8 mouse cellular contexts compared by ENCODE assay signal in the genomic region with DNA sequence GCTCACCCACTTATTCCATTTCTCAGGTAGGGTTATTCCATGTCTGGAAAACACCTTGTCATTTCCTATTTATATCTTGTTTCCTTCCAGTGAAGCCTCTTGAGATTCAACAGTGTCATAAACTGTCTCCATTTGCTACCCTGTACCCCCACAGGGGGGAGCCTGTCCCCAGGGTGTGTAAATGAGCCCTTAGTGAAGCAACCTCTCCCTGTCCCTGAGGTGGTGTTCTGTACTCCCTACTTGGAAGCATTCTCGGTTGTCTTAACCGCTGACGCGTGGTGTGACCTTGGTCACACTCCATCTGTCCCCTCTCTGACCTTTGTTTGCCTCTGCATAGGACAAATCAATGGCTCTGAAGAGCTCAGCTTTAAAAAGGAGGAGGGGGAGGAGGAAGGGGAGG. TPM values are rescaled to one million over a fixed set of nuclear protein-coding genes. Genes with fewer than 3 reads are reported as not detected.
DNase-seq lines count a peak whose midpoint lies in the region; ATAC-seq and TF ChIP-seq lines count a peak whose summit lies in the region.

No protein-coding gene starts in this region.

- H3K4me3 ChIP-seq in hindbrain, postnatal 0 days (ENCODE audit: low read length): no peak overlapping the region
- H3K4me3 ChIP-seq in hindbrain, embryonic 12.5 days: no peak overlapping the region
- H3K4me3 ChIP-seq in CH12.LX (replicated peaks in 1 of 3; ENCODE audit: low read depth in 2 of 3, low read length in 2 of 3, poor library complexity in 1 of 3): no peak overlapping the region

- dilution Hi-C loops in CH12.LX (cut with MboI; ENCODE audit: extremely low pct_ligation_motif_present, extremely low pct_unique_long_range_greater_than_20kb, low sequenced_read_pairs): no loop called here

- H3K4me1 ChIP-seq in hindbrain, postnatal 0 days (ENCODE audit: insufficient read depth, low read length): no peaks in the 10 kb centered on the region
- H3K4me1 ChIP-seq in hindbrain, embryonic 12.5 days: no peaks in the 10 kb centered on the region; the same call in 1 of the 2 replicates
- peaks cover 0 to 9% of the 10 kb centered on the region in 2 experiments; a peak in 2 of 4 replicates for H3K4me1 ChIP-seq in CH12.LX (ENCODE audit: control insufficient read depth in 1 of 2, insufficient read depth in 2 of 2)

- H3K27me3 ChIP-seq in hindbrain, postnatal 0 days (ENCODE audit: insufficient read depth, low read length): no peaks in the 10 kb centered on the region
- H3K27me3 ChIP-seq in hindbrain, embryonic 12.5 days: peaks cover 7% of the 10 kb centered on the region; the same call in 1 of the 2 replicates
- H3K27me3 ChIP-seq in CH12.LX (replicated peaks): no peaks in the 10 kb centered on the region

- peak; percentile 53 for DNase-seq in hindbrain, postnatal 0 days (ENCODE audit: low spot score)
- peak; percentile 67 for DNase-seq in CH12.LX (ENCODE audit: extremely low read depth)
- peak; percentile 42 to 49 for DNase-seq in adrenal gland, adult 18-20 months (ENCODE audit: low spot score in 2 of 2)
- peak; percentile 65 to 78 for DNase-seq in layer of hippocampus, postnatal 10 days (ENCODE audit: low spot score in 2 of 2)
- peak; percentile 64 to 72 for DNase-seq in right cerebral cortex, postnatal 10 days (ENCODE audit: low spot score in 2 of 2)

- in situ Hi-C loops in CH12.LX (cut with MboI; ENCODE audit: low pct_ligation_motif_present, low pct_unique_long_range_greater_than_20kb, low sequenced_read_pairs): no loop called here

- H3K9ac ChIP-seq in hindbrain, postnatal 0 days (replicated peaks; ENCODE audit: low read length): no peak overlapping the region
- H3K9ac ChIP-seq in hindbrain, embryonic 12.5 days: no peak overlapping the region
- no peak overlapping the region for H3K9ac ChIP-seq in CH12.LX (ENCODE audit: insufficient read depth, low read depth)

- H3K4me2 ChIP-seq in hindbrain, postnatal 0 days (ENCODE audit: low read depth, low read length): no peak overlapping the region
- no peak overlapping the region for H3K4me2 ChIP-seq in hindbrain, embryonic 12.5 days (replicated peaks)
- no peak overlapping the region for H3K4me2 ChIP-seq in CH12.LX (ENCODE audit: insufficient read depth, low read depth, poor library complexity, severe bottlenecking)

- ATAC-seq in hindbrain, postnatal 0 days: peak; percentile 60; the same call in 1 of the 2 replicates
- no peak for ATAC-seq in hindbrain, embryonic 12.5 days (ENCODE audit: low FRiP score)
- peak; percentile 33; the same call in 1 of the 2 replicates for ATAC-seq in granulocyte monocyte progenitor cell, adult 5-6 weeks (replicated peaks; ENCODE audit: poor library complexity, severe bottlenecking)
- ATAC-seq in activated CD4-positive, CD25-positive, alpha-beta regulatory T cell, adult 4 months: no peak

- no peak for TF ChIP-seq POLR2A in CH12.LX (IDR thresholded peaks at IDR 0.05; ENCODE audit: low read depth, low read length)

- peak; percentile 62 for TF ChIP-seq CTCF in hindbrain, postnatal 0 days (IDR thresholded peaks at IDR 0.05; ENCODE audit: low read depth)
- peak; percentile 24 to 83; a peak in 3 of 4 replicates for TF ChIP-seq CTCF in CH12.LX (conservative IDR thresholded peaks at IDR 0.05 in 1 of 2, IDR thresholded peaks at IDR 0.05 in 1 of 2; ENCODE audit: low read depth in 2 of 2, low read length in 2 of 2)

- no peak for TF ChIP-seq EP300 in CH12.LX (IDR thresholded peaks at IDR 0.05; ENCODE audit: low read length)

- no peak overlapping the region for H3K27ac ChIP-seq in hindbrain, postnatal 0 days
- no peak overlapping the region for H3K27ac ChIP-seq in hindbrain, embryonic 12.5 days
- H3K27ac ChIP-seq in CH12.LX (ENCODE audit: insufficient read depth, low read depth): no peak overlapping the region

- no peaks in the 10 kb centered on the region for H3K79me2 ChIP-seq in CH12.LX (replicated peaks; ENCODE audit: control insufficient read depth, extremely low read depth, insufficient read depth, poor library complexity, severe bottlenecking)

- H3K9me3 ChIP-seq in hindbrain, postnatal 0 days (ENCODE audit: low read length): no peaks in the 10 kb centered on the region
- no peaks in the 10 kb centered on the region for H3K9me3 ChIP-seq in hindbrain, embryonic 12.5 days (replicated peaks)
- peaks cover 5% of the 10 kb centered on the region for H3K9me3 ChIP-seq in CH12.LX (replicated peaks; ENCODE audit: low read length)

- 29% methylated on average over 4 of the region's 4 CpGs for WGBS in hindbrain, postnatal 0 days
- 25% methylated on average over 4 of the region's 4 CpGs for WGBS in hindbrain, embryonic 12.5 days

- H3K36me3 ChIP-seq in hindbrain, postnatal 0 days (ENCODE audit: insufficient read depth, low read length): no peaks in the 10 kb centered on the region
- H3K36me3 ChIP-seq in hindbrain, embryonic 12.5 days: no peaks in the 10 kb centered on the region
- H3K36me3 ChIP-seq in CH12.LX (replicated peaks in 1 of 2; ENCODE audit: control insufficient read depth in 1 of 2, insufficient read depth in 1 of 2, low read length in 1 of 2): no peaks in the 10 kb centered on the region

- peak; percentile 87 for TF ChIP-seq RAD21 in CH12.LX (IDR thresholded peaks at IDR 0.05; ENCODE audit: low read depth, low read length)

TF ChIP-seq in CH12.LX, 34 proteins besides CTCF, POLR2A, EP300 and RAD21:
- TF ChIP-seq HCFC1 (IDR thresholded peaks at IDR 0.05; ENCODE audit: low read depth, low read length) (no peak), USF1 (IDR thresholded peaks at IDR 0.05; ENCODE audit: low read depth, low read length) (no peak), ZC3H11A (IDR thresholded peaks at IDR 0.05; ENCODE audit: low read depth, low read length) (peak; percentile 56; the same call in 1 of the 2 replicates), ZNF384 (IDR thresholded peaks at IDR 0.05; ENCODE audit: low read depth, low read length) (no peak), CHD1 (IDR thresholded peaks at IDR 0.05; ENCODE audit: low read depth, low read length) (no peak), NRF1 (IDR thresholded peaks at IDR 0.05; ENCODE audit: low read depth, low read length) (no peak), E2F4 (IDR thresholded peaks at IDR 0.05; ENCODE audit: insufficient replicate concordance, low read depth, low read length) (no peak), ZMIZ1 (IDR thresholded peaks at IDR 0.05; ENCODE audit: low read depth, low read length) (no peak), NELFE (IDR thresholded peaks at IDR 0.05; ENCODE audit: low read depth, low read length) (no peak), SMC3 (IDR thresholded peaks at IDR 0.05; ENCODE audit: low read depth, low read length) (peak; percentile 90), IRF4 (IDR thresholded peaks at IDR 0.05; ENCODE audit: low read depth, low read length) (0 out of 2 replicates have a peak, but pooled peaks have one; percentile 17), ETS1 (conservative IDR thresholded peaks at IDR 0.05; ENCODE audit: low read depth, low read length) (no peak)

RNA-seq across cellular contexts. Expression of a gene that starts 43.5 kb away (rescaled TPM):
- 102 and 108 TPM in 2 replicates for total RNA-seq in hindbrain, postnatal 0 days (2014; rRNA removed)
- polyA plus RNA-seq in hindbrain, postnatal 0 days (2015; fragmentation: Nextera tagmentation; extraction: Ambion mirVana): 134 and 137 TPM in 2 replicates
- polyA plus RNA-seq in hindbrain, embryonic 12.5 days (2016; fragmentation: Nextera tagmentation; extraction: Ambion mirVana): 45.5 and 55.7 TPM in 2 replicates
- total RNA-seq in CH12.LX (2012; rRNA removed) (37.9 and 44.4 TPM in 2 replicates), CH12.LX (2014; rRNA removed) (48.9 and 54.3 TPM in 2 replicates)
- 110 and 117 TPM in 2 replicates for polyA plus RNA-seq in CH12.LX (2012; ENCODE audit: insufficient read length, low read depth)
- total RNA-seq in adrenal gland, adult 18-20 months (2021): 10 to 100 TPM in 1 of 2 experiments, 1 to 10 TPM in 1; 5.0 to 23.1 TPM
- total RNA-seq in granulocyte monocyte progenitor cell, adult 5-6 weeks (2014; fragmentation: Nextera tagmentation): 0.34 and 0.56 TPM in 2 replicates
- total RNA-seq in granulocyte monocyte progenitor cell, adult 5-6 weeks (2017): 0.78 and 2.9 TPM in 2 replicates
- total RNA-seq in layer of hippocampus, postnatal 10 days (2021): 100 to 1,000 TPM; 261 to 306 TPM
- polyA plus RNA-seq in activated CD4-positive, CD25-positive, alpha-beta regulatory T cell, adult 4 months (2017; shearing (Covaris generic)): 10 to 100 TPM; 20.5 to 20.7 TPM

Comparison
In these comparisons a context has a peak if more than half of its experiments do, and no peak if none do; other contexts are left out.
1. ATAC-seq: peak in hindbrain, postnatal 0 days (single experiment) and granulocyte monocyte progenitor cell, adult 5-6 weeks (single experiment); none in hindbrain, embryonic 12.5 days (single experiment) and activated CD4-positive, CD25-positive, alpha-beta regulatory T cell, adult 4 months (single experiment).
2. Peak in every context shown above with its lines, with median percentiles within 50 percentile points of each other: DNase-seq.